Mouse (Mus musculus) E14TG2a.4 (cell line): ENCODE measurements around the gene Pccb.

ENCODE experiments used
- H3K27me3 ChIP-seq: 2 replicates; pipeline ENCODE4 v1.6.1; 2014; ENCODE audit warnings: low read length, control low read depth; ENCODE audit not compliant: insufficient read depth
- H3K36me3 ChIP-seq: 2 replicates; pipeline ENCODE4 v1.6.1; 2014; ENCODE audit warnings: low read length, control low read depth; ENCODE audit not compliant: insufficient read depth
- H3K4me1 ChIP-seq: replicated peaks from 2 replicates; pipeline ENCODE4 v1.6.1; 2014; ENCODE audit warnings: low read depth, low read length, control low read depth
- H3K4me3 ChIP-seq: replicated peaks from 2 replicates; pipeline ENCODE4 v1.5.1; 2014; ENCODE audit warnings: mild to moderate bottlenecking, low read length
- H3K9me3 ChIP-seq: 2 replicates; pipeline ENCODE4 v1.6.1; 2014; ENCODE audit warnings: low read length, control low read depth
- CTCF ChIP-seq: conservative IDR thresholded peaks from 2 replicates; pipeline ENCODE4 v1.5.1; 2014; ENCODE audit warnings: low read length
- NANOG ChIP-seq: IDR thresholded peaks from 2 replicates; pipeline ENCODE4 v1.6.1; 2014; ENCODE audit warnings: borderline replicate concordance, low read length, mixed read lengths
- POU5F1 ChIP-seq: IDR thresholded peaks from 2 replicates; pipeline ENCODE4 v1.6.1; 2014; ENCODE audit warnings: low read length, borderline replicate concordance

Pccb gene

DNA sequence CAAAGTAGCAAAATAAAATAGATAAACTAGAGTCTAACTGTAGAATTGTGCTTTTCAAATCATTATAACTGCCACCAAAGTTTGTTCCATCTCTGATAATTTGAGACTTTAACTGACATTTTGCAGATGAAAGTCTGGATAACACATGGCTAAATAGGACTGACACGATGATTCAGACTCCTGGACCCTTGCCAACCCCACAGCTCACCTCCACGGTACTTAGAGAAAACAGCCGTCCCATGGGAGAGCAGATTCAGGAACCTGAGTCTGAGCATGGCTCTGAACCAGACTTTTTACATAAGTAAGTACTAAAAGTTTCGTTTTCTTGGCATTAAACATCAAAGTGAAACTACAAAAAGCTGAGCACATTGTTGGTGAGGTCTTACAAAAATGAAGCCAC lies 83.2 kb downstream of the Pccb start:
- H3K27me3 ChIP-seq: no peaks in the 10 kb centered on the region
- no peaks in the 10 kb centered on the region for H3K9me3 ChIP-seq
- H3K4me1 ChIP-seq: no peaks in the 10 kb centered on the region
- no peak for TF ChIP-seq CTCF
- no peak for TF ChIP-seq POU5F1
- TF ChIP-seq NANOG: no peak
- H3K4me3 ChIP-seq: no peak overlapping the region
- peaks cover 96% of the 10 kb centered on the region for H3K36me3 ChIP-seq

DNA sequence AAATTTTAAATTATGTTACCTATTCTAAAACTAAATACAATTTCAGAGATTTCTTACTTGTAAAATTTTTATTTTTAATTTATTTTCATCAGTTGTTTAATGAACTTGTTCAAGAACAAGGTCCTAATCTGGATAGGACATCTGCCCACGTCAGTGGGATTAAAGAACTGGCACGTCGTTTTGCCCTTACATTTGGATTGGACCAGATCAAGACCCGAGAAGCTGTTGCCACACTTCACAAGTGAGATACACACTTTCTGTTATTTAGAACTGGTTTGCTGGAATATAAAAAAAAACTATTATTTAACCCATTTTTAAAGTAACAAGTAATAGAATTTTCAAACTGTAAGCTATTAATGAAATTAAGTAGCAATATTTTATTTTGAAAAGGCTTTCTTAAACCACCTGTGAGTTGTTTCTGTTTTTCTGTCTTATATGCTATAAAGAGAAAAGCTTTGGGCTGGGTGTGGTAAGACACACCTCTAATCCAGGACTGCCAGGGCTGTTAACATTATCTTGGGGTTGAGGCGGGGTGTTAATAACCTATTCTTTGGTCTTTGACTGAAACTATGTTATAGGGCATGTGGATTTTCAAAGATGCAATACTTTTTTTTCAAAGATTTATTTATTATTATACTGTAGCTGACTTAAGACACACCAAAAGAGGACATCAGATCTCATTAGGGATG lies 89.9 kb downstream of the Pccb start:
- no peaks in the 10 kb centered on the region for H3K4me1 ChIP-seq
- peaks cover 22% of the 10 kb centered on the region for H3K9me3 ChIP-seq
- H3K4me3 ChIP-seq: no peak overlapping the region
- H3K36me3 ChIP-seq: peaks cover 74% of the 10 kb centered on the region
- TF ChIP-seq POU5F1: no peak
- TF ChIP-seq CTCF: no peak
- no peak for TF ChIP-seq NANOG
- no peaks in the 10 kb centered on the region for H3K27me3 ChIP-seq

DNA sequence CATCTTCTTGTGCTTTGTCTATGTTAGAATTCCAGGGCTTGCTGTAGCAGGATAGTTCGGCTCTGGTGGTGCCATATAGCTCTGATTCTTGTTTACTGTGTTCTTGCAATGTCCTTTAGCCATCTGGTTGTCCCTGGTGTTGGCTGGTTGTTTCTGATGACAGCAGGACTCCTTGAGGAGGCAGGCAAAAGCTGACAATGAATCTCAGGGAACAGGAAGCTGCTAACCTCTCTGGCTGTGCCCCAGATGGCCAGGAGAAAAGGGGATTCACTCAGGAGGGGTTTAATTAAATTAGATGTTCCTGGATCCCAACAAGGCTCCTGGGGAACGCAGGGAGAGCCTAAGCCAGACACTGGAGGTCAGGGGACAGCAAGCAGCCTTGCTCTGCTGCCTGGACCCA lies 92.7 kb downstream of the Pccb start:
- H3K36me3 ChIP-seq: peaks cover 49% of the 10 kb centered on the region
- no peaks in the 10 kb centered on the region for H3K27me3 ChIP-seq
- no peak overlapping the region for H3K4me3 ChIP-seq
- peaks cover 23% of the 10 kb centered on the region for H3K9me3 ChIP-seq
- TF ChIP-seq POU5F1 (no peak), NANOG (no peak), CTCF (no peak)
- no peaks in the 10 kb centered on the region for H3K4me1 ChIP-seq
